Mouse (Mus musculus): ENCODE data around the gene Ivl. TPM values are rescaled to one million over a fixed set of nuclear protein-coding genes. Genes with fewer than 3 reads are reported as not detected.

The Ivl gene
- total RNA-seq, 2 experiments from 2014 or later, result not detected

Other genes with a start within 250 kb of the Ivl start
- gene Sprr2d, start 234.6 kb downstream of the Ivl start, total RNA-seq (2015), result not detected in 2 replicates
- gene Sprr2d, start 234.6 kb downstream of the Ivl start, total RNA-seq (2017), result not detected in 2 replicates
- gene Sprr2e, start 221.6 kb downstream of the Ivl start, total RNA-seq (2015), result not detected in 2 replicates
- gene Sprr2e, start 221.6 kb downstream of the Ivl start, total RNA-seq (2017), result not detected in 2 replicates
- not detected in 2 replicates for gene Sprr2f, start 208.5 kb downstream of the Ivl start, total RNA-seq (2015)
- not detected in 2 replicates for gene Sprr2f, start 208.5 kb downstream of the Ivl start, total RNA-seq (2017)
- not detected in 2 replicates for gene Sprr2h, start 188.1 kb downstream of the Ivl start, total RNA-seq (2015)
- not detected in 2 replicates for gene Sprr2h, start 188.1 kb downstream of the Ivl start, total RNA-seq (2017)
- not detected in 2 replicates for gene Sprr2i, start 165.7 kb downstream of the Ivl start, total RNA-seq (2015)
- gene Sprr2i, start 165.7 kb downstream of the Ivl start, total RNA-seq (2017), result not detected in 2 replicates
- not detected in 2 replicates for gene Sprr2j-ps, start 155.7 kb downstream of the Ivl start, total RNA-seq (2015)
- not detected in 2 replicates for gene Sprr2j-ps, start 155.7 kb downstream of the Ivl start, total RNA-seq (2017)
- gene Gm9774, start 144.3 kb downstream of the Ivl start, total RNA-seq (2015), result 9.5 and 12.2 TPM in 2 replicates
- gene Gm9774, start 144.3 kb downstream of the Ivl start, total RNA-seq (2017), result 1.7 and 1.9 TPM in 2 replicates
- not detected in 2 replicates for gene Sprr2k, start 141.2 kb downstream of the Ivl start, total RNA-seq (2015)
- not detected in 2 replicates for gene Sprr2k, start 141.2 kb downstream of the Ivl start, total RNA-seq (2017)
- not detected in 2 replicates for gene Sprr1b, start 134.9 kb downstream of the Ivl start, total RNA-seq (2015)
- gene Sprr1b, start 134.9 kb downstream of the Ivl start, total RNA-seq (2017), result not detected in 2 replicates
- gene Sprr3, start 115.0 kb downstream of the Ivl start, total RNA-seq (2015), result not detected in 2 replicates
- not detected in 2 replicates for gene Sprr3, start 115.0 kb downstream of the Ivl start, total RNA-seq (2017)
- gene Sprr1a, start 87.8 kb downstream of the Ivl start, total RNA-seq (2015), result not detected in 2 replicates
- gene Sprr1a, start 87.8 kb downstream of the Ivl start, total RNA-seq (2017), result not detected in 2 replicates
- not detected in 2 replicates for gene Sprr4, start 73.2 kb downstream of the Ivl start, total RNA-seq (2015)
- gene Sprr4, start 73.2 kb downstream of the Ivl start, total RNA-seq (2017), result not detected in 2 replicates
- not detected in 2 replicates for gene 2310046K23Rik, start 39.2 kb downstream of the Ivl start, total RNA-seq (2015)
- not detected in 2 replicates for gene 2310046K23Rik, start 39.2 kb downstream of the Ivl start, total RNA-seq (2017)
- not detected in 2 replicates for gene Smcp, start 15.3 kb upstream of the Ivl start, total RNA-seq (2015)
- not detected in 2 replicates for gene Smcp, start 15.3 kb upstream of the Ivl start, total RNA-seq (2017)
- gene 2210017I01Rik, start 33.8 kb upstream of the Ivl start, total RNA-seq (2015), result not detected in 2 replicates
- gene 2210017I01Rik, start 33.8 kb upstream of the Ivl start, total RNA-seq (2017), result not detected in 2 replicates
- gene Lce6a, start 47.9 kb upstream of the Ivl start, total RNA-seq (2015), result not detected in 2 replicates
- not detected in 2 replicates for gene Lce6a, start 47.9 kb upstream of the Ivl start, total RNA-seq (2017)
- not detected in 2 replicates for gene Lce1a1, start 74.6 kb upstream of the Ivl start, total RNA-seq (2015)
- gene Lce1a1, start 74.6 kb upstream of the Ivl start, total RNA-seq (2017), result not detected in 2 replicates
- gene Lce1b, start 83.2 kb upstream of the Ivl start, total RNA-seq (2015), result not detected in 2 replicates
- gene Lce1b, start 83.2 kb upstream of the Ivl start, total RNA-seq (2017), result not detected in 2 replicates
- not detected in 2 replicates for gene Lce1a2, start 96.6 kb upstream of the Ivl start, total RNA-seq (2015)
- not detected in 2 replicates for gene Lce1a2, start 96.6 kb upstream of the Ivl start, total RNA-seq (2017)
- not detected in 2 replicates for gene Lce1c, start 105.5 kb upstream of the Ivl start, total RNA-seq (2015)
- gene Lce1c, start 105.5 kb upstream of the Ivl start, total RNA-seq (2017), result not detected in 2 replicates
- gene Lce1d, start 113.5 kb upstream of the Ivl start, total RNA-seq (2015), result not detected in 2 replicates
- gene Lce1d, start 113.5 kb upstream of the Ivl start, total RNA-seq (2017), result not detected in 2 replicates
- gene Lce1e, start 135.3 kb upstream of the Ivl start, total RNA-seq (2015), result not detected in 2 replicates
- gene Lce1e, start 135.3 kb upstream of the Ivl start, total RNA-seq (2017), result not detected in 2 replicates
- gene Lce1f, start 146.6 kb upstream of the Ivl start, total RNA-seq (2015), result not detected in 2 replicates
- gene Lce1f, start 146.6 kb upstream of the Ivl start, total RNA-seq (2017), result not detected in 2 replicates
- gene Gm38119, start 165.4 kb upstream of the Ivl start, total RNA-seq (2015), result not detected in 2 replicates
- gene Gm38119, start 165.4 kb upstream of the Ivl start, total RNA-seq (2017), result not detected in 2 replicates
- gene Lce1g, start 178.6 kb upstream of the Ivl start, total RNA-seq (2015), result not detected in 2 replicates
- gene Lce1g, start 178.6 kb upstream of the Ivl start, total RNA-seq (2017), result not detected in 2 replicates
- not detected in 2 replicates for gene Lce1h, start 191.3 kb upstream of the Ivl start, total RNA-seq (2015)
- gene Lce1h, start 191.3 kb upstream of the Ivl start, total RNA-seq (2017), result not detected in 2 replicates
- gene Lce1i, start 205.2 kb upstream of the Ivl start, total RNA-seq (2015), result not detected in 2 replicates
- not detected in 2 replicates for gene Lce1i, start 205.2 kb upstream of the Ivl start, total RNA-seq (2017)
- gene Lce1j, start 216.8 kb upstream of the Ivl start, total RNA-seq (2015), result not detected in 2 replicates
- gene Lce1j, start 216.8 kb upstream of the Ivl start, total RNA-seq (2017), result not detected in 2 replicates
- gene Lce1k, start 234.2 kb upstream of the Ivl start, total RNA-seq (2015), result not detected in 2 replicates
- gene Lce1k, start 234.2 kb upstream of the Ivl start, total RNA-seq (2017), result not detected in 2 replicates